Mouse (Mus musculus) midbrain, embryonic 14.5 days (tissue): ENCODE measurements at regions not wholly inside any gene's neighbourhood (a gene's known extent, or its start where the extent isn't known, plus 50 kb on each side); places are given as distances from the start of the nearest gene placed in this dataset.

Source experiments
- ATAC-seq: fragments of 200-750 bp; cut with Nextera tagmentation; 2 replicates; pipeline ENCODE4 v1.8.0; 2017; ENCODE audit warnings: moderate number of reproducible peaks, moderate library complexity; ENCODE audit not compliant: low FRiP score, low TSS enrichment
- DNase-seq: peaks from one replicate; pipeline ENCODE4 v3.0.0-alpha.2; 2015
- H3K27ac ChIP-seq: fragments of 300-500 bp; sonication (generic); replicated peaks from 2 replicates; pipeline ENCODE4 v1.5.1; 2014; ENCODE audit warnings: mild to moderate bottlenecking, low read depth, low read length, moderate library complexity
- H3K27me3 ChIP-seq: fragments of 300-500 bp; sonication (generic); 2 replicates; pipeline ENCODE4 v1.6.1; 2014; ENCODE audit warnings: low read length, control low read depth, mixed read lengths; ENCODE audit not compliant: control insufficient read depth, insufficient read depth
- H3K36me3 ChIP-seq: fragments of 300-500 bp; sonication (generic); 2 replicates; pipeline ENCODE4 v1.6.1; 2014; ENCODE audit warnings: low read length, control low read depth; ENCODE audit not compliant: control insufficient read depth, insufficient read depth
- H3K4me1 ChIP-seq: fragments of 300-500 bp; sonication (generic); 2 replicates; pipeline ENCODE4 v1.6.1; 2014; ENCODE audit warnings: mild to moderate bottlenecking, antibody characterized with exemption, low read length, control low read depth; ENCODE audit not compliant: control insufficient read depth, insufficient read depth
- H3K4me2 ChIP-seq: fragments of 300-500 bp; sonication (generic); 2 replicates; pipeline ENCODE4 v1.6.1; 2014; ENCODE audit warnings: mild to moderate bottlenecking, low read length, moderate library complexity
- H3K4me3 ChIP-seq: fragments of 300-500 bp; sonication (generic); replicated peaks from 2 replicates; pipeline ENCODE4 v1.5.1; 2014; ENCODE audit warnings: low read depth, low read length
- H3K9ac ChIP-seq: fragments of 300-500 bp; sonication (generic); replicated peaks from 2 replicates; pipeline ENCODE4 v1.6.1; 2014; ENCODE audit warnings: mild to moderate bottlenecking, low read length, moderate library complexity
- H3K9me3 ChIP-seq: fragments of 300-500 bp; sonication (generic); 2 replicates; pipeline ENCODE4 v1.6.1; 2016; ENCODE audit warnings: low read length, control low read depth, mixed read lengths; ENCODE audit not compliant: control insufficient read depth
- WGBS: fragments of 180-500 bp; shearing (Covaris S2); extraction: QIAGEN DNeasy Blood & Tissue Kit; methylation state at CpG from one replicate; pipeline ENCODE4 v1.1.7; 2014; 5-methylcytosine and 5-hydroxymethylcytosine counted together

- Histone ChIP-seq H3K4me1 (no peaks in the 10 kb centered on the region), H3K36me3 (no peaks in the 10 kb centered on the region), H3K27ac (no peak overlapping the region), H3K4me2 (no peak overlapping the region), H3K4me3 (no peak overlapping the region), H3K27me3 (no peaks in the 10 kb centered on the region), H3K9ac (no peak overlapping the region), H3K9me3 (no peaks in the 10 kb centered on the region)
- WGBS: 75% methylated on average over 3 of the region's 3 CpGs
- ATAC-seq (no peak), DNase-seq (no peak)
Observed at GRCm38 (mm10) chr12:92818610-92819009, 969.7 kb upstream of the Sel1l start.

DNA sequence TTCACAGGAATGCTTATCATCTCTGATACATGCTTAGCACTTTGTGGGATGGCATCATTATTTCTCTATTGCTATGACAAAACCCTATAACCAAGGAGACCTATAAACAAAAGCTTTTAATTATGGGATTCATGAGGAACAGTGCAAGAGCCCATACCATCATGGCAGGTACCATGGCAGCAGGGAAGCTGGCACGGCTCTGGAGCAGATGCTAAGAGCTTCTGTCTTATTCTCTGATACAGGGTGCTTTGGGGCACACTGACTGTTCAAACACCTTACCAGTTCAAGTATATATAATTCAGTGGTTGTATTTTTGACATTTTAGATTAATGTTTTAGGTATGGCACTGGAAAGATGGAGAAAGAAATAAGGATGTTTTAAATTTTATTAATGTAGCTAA lies 952.2 kb upstream of the Sel1l start:
- Histone ChIP-seq H3K27me3 (no peaks in the 10 kb centered on the region), H3K4me2 (no peak overlapping the region), H3K27ac (no peak overlapping the region), H3K36me3 (no peaks in the 10 kb centered on the region), H3K4me3 (no peak overlapping the region), H3K9me3 (no peaks in the 10 kb centered on the region), H3K4me1 (no peaks in the 10 kb centered on the region), H3K9ac (no peak overlapping the region)
- WGBS: 90% methylated on average over 1 of the region's 1 CpGs
- ATAC-seq (no peak), DNase-seq (no peak)

GRCm38 (mm10) chr12:92783362-92783761 lies 934.4 kb upstream of the Sel1l start:
- ATAC-seq: no peak

GRCm38 (mm10) chr12:92779695-92780292 lies 930.8 kb upstream of the Sel1l start:
- WGBS: 76% methylated on average over 3 of the region's 3 CpGs
- H3K4me3 ChIP-seq: no peak overlapping the region
- no peak for DNase-seq
- H3K27me3 ChIP-seq: no peaks in the 10 kb centered on the region
- peaks cover 4% of the 10 kb centered on the region; the same call in 1 of the 2 replicates for H3K4me1 ChIP-seq
- no peak overlapping the region for H3K9ac ChIP-seq
- ATAC-seq: no peak
- H3K36me3 ChIP-seq: no peaks in the 10 kb centered on the region
- no peak overlapping the region for H3K27ac ChIP-seq
- no peak overlapping the region for H3K4me2 ChIP-seq
- H3K9me3 ChIP-seq: no peaks in the 10 kb centered on the region

More at GRCm38 (mm10) chr12:92783362-92783761, 934.4 kb upstream of the Sel1l start:
- Histone ChIP-seq H3K27me3 (no peaks in the 10 kb centered on the region), H3K4me2 (no peak overlapping the region), H3K9me3 (no peaks in the 10 kb centered on the region), H3K9ac (no peak overlapping the region), H3K4me1 (peaks cover 4% of the 10 kb centered on the region; the same call in 1 of the 2 replicates), H3K27ac (no peak overlapping the region), H3K36me3 (no peaks in the 10 kb centered on the region), H3K4me3 (no peak overlapping the region)
- 85% methylated on average over 1 of the region's 1 CpGs for WGBS
- no peak for DNase-seq

- H3K4me2 ChIP-seq: no peak overlapping the region
- DNase-seq (peak; percentile 47), ATAC-seq (no peak)
- no peak overlapping the region for H3K27ac ChIP-seq
- WGBS: 70% methylated on average over 5 of the region's 5 CpGs
- H3K9me3 ChIP-seq: no peaks in the 10 kb centered on the region
- H3K9ac ChIP-seq: no peak overlapping the region
- H3K4me3 ChIP-seq: no peak overlapping the region
- peaks cover 4% of the 10 kb centered on the region; the same call in 1 of the 2 replicates for H3K4me1 ChIP-seq
- no peaks in the 10 kb centered on the region for H3K27me3 ChIP-seq
- H3K36me3 ChIP-seq: no peaks in the 10 kb centered on the region
Observed at GRCm38 (mm10) chr12:92775668-92776067, 926.7 kb upstream of the Sel1l start.

GRCm38 (mm10) chr12:92748576-92748975 lies 899.6 kb upstream of the Sel1l start:
- WGBS: 92% methylated on average over 1 of the region's 1 CpGs

DNA sequence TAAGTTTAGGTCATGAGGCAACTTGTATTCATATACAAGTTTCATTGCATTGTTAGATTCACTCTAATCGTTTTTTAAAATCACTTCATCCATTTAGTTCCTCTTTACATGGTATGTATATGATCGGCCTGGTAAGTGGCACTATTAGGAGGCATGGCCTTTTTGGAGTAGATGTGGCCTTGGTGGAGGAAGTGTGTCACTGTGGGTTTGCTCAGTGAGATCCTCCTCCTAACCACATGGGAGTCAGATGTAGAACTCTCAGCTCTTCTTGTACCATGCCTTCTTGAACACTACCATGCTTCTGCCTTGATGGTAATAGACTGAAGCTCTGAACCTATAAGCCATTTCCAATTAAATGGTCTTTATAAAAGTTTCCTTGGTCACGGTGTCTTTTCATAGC lies 891.9 kb upstream of the Sel1l start:
- 85% methylated on average over 3 of the region's 3 CpGs for WGBS
- DNase-seq (no peak), ATAC-seq (no peak)
- no peaks in the 10 kb centered on the region for H3K36me3 ChIP-seq
- no peak overlapping the region for H3K9ac ChIP-seq
- no peaks in the 10 kb centered on the region for H3K27me3 ChIP-seq
- no peaks in the 10 kb centered on the region for H3K4me1 ChIP-seq
- no peak overlapping the region for H3K4me3 ChIP-seq
- no peak overlapping the region for H3K4me2 ChIP-seq
- no peaks in the 10 kb centered on the region for H3K9me3 ChIP-seq
- H3K27ac ChIP-seq: no peak overlapping the region

More at GRCm38 (mm10) chr12:92748576-92748975, 899.6 kb upstream of the Sel1l start:
- Histone ChIP-seq H3K27ac (no peak overlapping the region), H3K4me2 (no peak overlapping the region), H3K4me1 (no peaks in the 10 kb centered on the region), H3K9ac (no peak overlapping the region), H3K36me3 (no peaks in the 10 kb centered on the region), H3K9me3 (no peaks in the 10 kb centered on the region), H3K27me3 (no peaks in the 10 kb centered on the region), H3K4me3 (no peak overlapping the region)
- DNase-seq (no peak), ATAC-seq (no peak)

DNA sequence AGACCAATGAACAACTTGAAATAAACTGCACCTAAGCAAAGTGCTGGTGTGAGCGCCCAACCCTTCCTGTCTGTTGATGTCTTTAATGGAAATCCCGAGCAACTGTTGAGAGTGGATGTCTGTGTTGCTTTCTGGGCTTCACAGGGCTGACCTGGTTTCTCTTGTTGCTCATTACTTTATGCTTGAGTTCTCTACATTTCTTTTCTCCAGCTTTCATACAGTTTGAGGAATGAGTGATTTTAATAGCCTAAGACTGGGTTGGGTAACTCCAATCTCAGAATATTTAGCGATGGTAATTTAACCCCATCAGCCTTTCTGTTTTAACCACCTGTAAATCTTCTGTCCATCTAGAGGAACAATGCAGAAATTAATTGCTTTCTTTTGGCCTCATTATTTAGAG lies 890.2 kb upstream of the Sel1l start:
- H3K36me3 ChIP-seq: no peaks in the 10 kb centered on the region
- H3K27ac ChIP-seq: no peak overlapping the region
- DNase-seq (no peak), ATAC-seq (no peak)
- H3K9ac ChIP-seq: no peak overlapping the region
- H3K27me3 ChIP-seq: no peaks in the 10 kb centered on the region
- H3K9me3 ChIP-seq: no peaks in the 10 kb centered on the region
- H3K4me1 ChIP-seq: no peaks in the 10 kb centered on the region
- WGBS: 94% methylated on average over 3 of the region's 3 CpGs
- no peak overlapping the region for H3K4me2 ChIP-seq
- no peak overlapping the region for H3K4me3 ChIP-seq

GRCm38 (mm10) chr12:92737623-92738370 lies 888.8 kb upstream of the Sel1l start:
- ATAC-seq: no peak
- H3K36me3 ChIP-seq: no peaks in the 10 kb centered on the region
- 77% methylated on average over 12 of the region's 12 CpGs for WGBS
- no peak overlapping the region for H3K9ac ChIP-seq
- H3K4me2 ChIP-seq: no peak overlapping the region
- no peaks in the 10 kb centered on the region for H3K27me3 ChIP-seq
- H3K4me3 ChIP-seq: no peak overlapping the region
- peak; percentile 3 for DNase-seq
- H3K9me3 ChIP-seq: no peaks in the 10 kb centered on the region
- H3K4me1 ChIP-seq: no peaks in the 10 kb centered on the region
- H3K27ac ChIP-seq: no peak overlapping the region
